Mouse (Mus musculus): ENCODE results near the gene Dgkg. TPM values are rescaled to one million over a fixed set of nuclear protein-coding genes. Genes with fewer than 3 reads are reported as not detected.

The Dgkg gene
- polyA plus RNA-seq, 1 experiment from 2014 or later = 0.12 TPM

DNA sequence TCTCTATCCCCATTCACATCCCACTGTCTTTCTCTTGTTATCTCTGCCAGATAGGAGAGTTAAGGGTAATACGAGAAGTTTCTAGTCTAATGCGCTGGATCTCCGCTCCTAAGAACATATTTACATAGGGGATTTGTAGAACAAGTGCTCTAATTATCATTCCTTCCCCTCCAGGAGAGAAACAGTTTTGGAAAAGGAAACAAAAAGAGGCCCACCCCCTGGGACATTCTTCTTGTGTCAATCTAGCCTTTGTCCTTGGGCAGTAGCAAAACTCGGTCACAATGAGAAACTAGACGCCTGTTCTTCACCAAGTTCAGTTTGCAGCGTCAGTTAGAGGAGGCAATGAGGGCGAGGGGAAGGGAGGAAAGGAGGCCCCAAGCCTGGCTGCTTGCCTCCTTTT, 214.8 kb downstream of the Dgkg start:
- no peak for ATAC-seq (ENCODE audit: low FRiP score)
- no peak overlapping the region for H3K4me2 ChIP-seq (replicated peaks; ENCODE audit: low read depth, low read length)
- DNase-seq (ENCODE audit: low spot score) = no peak
- no peak overlapping the region for H3K27ac ChIP-seq (ENCODE audit: low read depth, low read length)
- peaks cover 23% of the 10 kb centered on the region for H3K27me3 ChIP-seq (ENCODE audit: control insufficient read depth, insufficient read depth, low read length)
- no peaks in the 10 kb centered on the region for H3K36me3 ChIP-seq (ENCODE audit: control insufficient read depth, insufficient read depth, low read length)
- H3K9me3 ChIP-seq (ENCODE audit: control insufficient read depth, low read length) = no peaks in the 10 kb centered on the region
- 22% methylated on average over 7 of the region's 7 CpGs for WGBS
- H3K9ac ChIP-seq (ENCODE audit: low read depth, low read length) = no peak overlapping the region
- H3K4me3 ChIP-seq (ENCODE audit: low read depth, low read length) = no peak overlapping the region
- no peaks in the 10 kb centered on the region for H3K4me1 ChIP-seq (replicated peaks; ENCODE audit: control insufficient read depth, insufficient read depth, low read length)

DNA sequence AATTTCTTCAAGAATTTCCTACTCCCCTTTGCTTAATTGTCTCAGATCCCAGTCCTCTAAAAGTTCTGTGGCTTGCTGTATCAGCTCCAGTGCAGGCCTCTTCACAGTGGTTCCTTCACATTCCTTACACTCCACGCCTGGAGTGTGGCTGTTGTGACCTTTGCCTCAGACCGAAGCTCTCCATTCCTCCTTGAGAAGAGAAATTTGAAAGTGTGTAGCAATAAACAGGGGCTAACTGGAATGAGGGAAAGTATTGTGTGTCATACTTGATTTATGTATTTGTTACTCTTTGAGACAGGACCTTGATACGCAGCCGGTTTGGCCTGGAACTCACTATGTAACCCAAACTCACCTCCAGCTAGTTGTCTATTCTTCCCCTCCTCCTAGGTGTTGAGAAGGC, 215.7 kb downstream of the Dgkg start:
- Histone ChIP-seq H3K27ac (ENCODE audit: low read depth, low read length) (no peak overlapping the region), H3K9me3 (ENCODE audit: control insufficient read depth, low read length) (no peaks in the 10 kb centered on the region), H3K36me3 (ENCODE audit: control insufficient read depth, insufficient read depth, low read length) (no peaks in the 10 kb centered on the region), H3K4me2 (replicated peaks; ENCODE audit: low read depth, low read length) (no peak overlapping the region), H3K4me1 (replicated peaks; ENCODE audit: control insufficient read depth, insufficient read depth, low read length) (no peaks in the 10 kb centered on the region), H3K27me3 (ENCODE audit: control insufficient read depth, insufficient read depth, low read length) (peaks cover 28% of the 10 kb centered on the region), H3K9ac (ENCODE audit: low read depth, low read length) (no peak overlapping the region), H3K4me3 (ENCODE audit: low read depth, low read length) (no peak overlapping the region)
- ATAC-seq (ENCODE audit: low FRiP score) (no peak), DNase-seq (ENCODE audit: low spot score) (no peak)
- 77% methylated on average over 4 of the region's 4 CpGs for WGBS

DNA sequence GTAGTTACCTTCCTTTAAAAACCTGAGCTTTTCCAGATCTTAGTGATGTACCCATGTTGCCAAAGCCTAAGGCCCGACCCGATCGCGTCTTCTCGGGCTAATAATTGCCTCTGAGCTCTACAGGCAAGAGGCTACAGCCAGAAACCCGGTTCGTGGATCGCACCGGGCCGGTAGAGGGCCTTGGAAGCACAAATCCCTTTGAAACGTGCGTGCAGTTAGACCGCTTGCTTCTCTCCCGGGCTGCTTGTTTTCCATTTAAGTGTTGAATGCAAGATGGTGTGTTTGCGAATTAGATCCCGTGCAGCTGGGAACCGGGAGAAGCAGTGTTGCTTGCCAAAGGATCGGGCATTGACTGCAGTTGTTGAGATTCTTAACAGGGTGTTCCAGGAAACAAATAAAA, 216.8 kb downstream of the Dgkg start:
- no peaks in the 10 kb centered on the region for H3K36me3 ChIP-seq (ENCODE audit: control insufficient read depth, insufficient read depth, low read length)
- H3K4me1 ChIP-seq (replicated peaks; ENCODE audit: control insufficient read depth, insufficient read depth, low read length) = no peaks in the 10 kb centered on the region
- ATAC-seq (ENCODE audit: low FRiP score) (no peak), DNase-seq (ENCODE audit: low spot score) (peak; percentile 58)
- WGBS = under 1% methylated on average over 18 of the region's 18 CpGs
- H3K9me3 ChIP-seq (ENCODE audit: control insufficient read depth, low read length) = no peaks in the 10 kb centered on the region
- peak overlapping the region; percentile 17; the same call in 1 of the 2 replicates for H3K9ac ChIP-seq (ENCODE audit: low read depth, low read length)
- peak overlapping the region; percentile 38 for H3K4me3 ChIP-seq (ENCODE audit: low read depth, low read length)
- no peak overlapping the region for H3K27ac ChIP-seq (ENCODE audit: low read depth, low read length)
- peak overlapping the region; percentile 71 for H3K4me2 ChIP-seq (replicated peaks; ENCODE audit: low read depth, low read length)
- H3K27me3 ChIP-seq (ENCODE audit: control insufficient read depth, insufficient read depth, low read length) = peaks cover 35% of the 10 kb centered on the region

DNA sequence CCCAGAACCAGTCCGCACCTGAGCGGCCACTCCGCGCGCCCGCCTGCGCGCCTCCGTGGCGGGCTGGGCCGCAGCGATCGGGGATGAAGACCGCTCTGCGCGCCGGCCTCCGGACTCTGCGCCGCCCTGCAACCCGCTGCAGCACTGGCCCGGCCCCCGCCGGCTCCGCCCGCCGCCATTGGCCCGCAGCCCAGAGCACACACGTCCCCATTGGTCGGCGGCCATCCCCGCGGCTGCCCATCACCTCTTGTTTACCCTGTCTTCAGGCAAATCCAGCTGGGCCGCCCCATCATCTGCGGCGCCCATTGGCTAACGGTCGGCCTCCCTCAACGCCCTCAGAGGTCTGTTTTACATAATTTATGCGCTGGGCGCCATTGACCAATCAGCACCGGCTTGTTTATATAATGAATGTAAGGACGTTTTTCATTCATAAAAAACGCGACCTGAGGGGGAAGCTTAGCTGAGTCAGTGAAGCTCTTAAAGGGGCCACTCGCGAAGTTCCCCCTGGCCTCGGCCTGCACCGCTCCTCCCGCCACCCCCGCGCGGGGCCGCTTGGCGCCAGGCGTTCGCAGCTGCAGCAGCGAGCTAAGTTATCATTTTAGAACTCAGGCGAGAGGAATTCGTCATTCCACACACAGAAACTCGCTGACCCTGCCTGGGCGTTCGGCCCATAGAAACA, 217.4 kb downstream of the Dgkg start, which contains the start of gene Etv5:
Etv5 (minus strand) TSS at position 221 of the 679 bp plus-strand sequence.
- H3K36me3 ChIP-seq (ENCODE audit: control insufficient read depth, insufficient read depth, low read length) = no peaks in the 10 kb centered on the region
- peak within 1 kb of the TSS; percentile 66 for H3K4me3 ChIP-seq (ENCODE audit: low read depth, low read length)
- DNase-seq (ENCODE audit: low spot score) (peak; percentile 96), ATAC-seq (ENCODE audit: low FRiP score) (peak; percentile 99)
- WGBS = under 1% methylated on average over 63 of the region's 63 CpGs
- peak within 1 kb of the TSS; percentile 66 for H3K9ac ChIP-seq (ENCODE audit: low read depth, low read length)
- peaks cover 40% of the 10 kb centered on the region for H3K27me3 ChIP-seq (ENCODE audit: control insufficient read depth, insufficient read depth, low read length)
- H3K4me2 ChIP-seq (replicated peaks; ENCODE audit: low read depth, low read length) = peak within 1 kb of the TSS; percentile 99
- H3K9me3 ChIP-seq (ENCODE audit: control insufficient read depth, low read length) = no peaks in the 10 kb centered on the region
- peak within 1 kb of the TSS; percentile 14; the same call in 1 of the 2 replicates for H3K27ac ChIP-seq (ENCODE audit: low read depth, low read length)
- no peaks in the 10 kb centered on the region for H3K4me1 ChIP-seq (replicated peaks; ENCODE audit: control insufficient read depth, insufficient read depth, low read length)

DNA sequence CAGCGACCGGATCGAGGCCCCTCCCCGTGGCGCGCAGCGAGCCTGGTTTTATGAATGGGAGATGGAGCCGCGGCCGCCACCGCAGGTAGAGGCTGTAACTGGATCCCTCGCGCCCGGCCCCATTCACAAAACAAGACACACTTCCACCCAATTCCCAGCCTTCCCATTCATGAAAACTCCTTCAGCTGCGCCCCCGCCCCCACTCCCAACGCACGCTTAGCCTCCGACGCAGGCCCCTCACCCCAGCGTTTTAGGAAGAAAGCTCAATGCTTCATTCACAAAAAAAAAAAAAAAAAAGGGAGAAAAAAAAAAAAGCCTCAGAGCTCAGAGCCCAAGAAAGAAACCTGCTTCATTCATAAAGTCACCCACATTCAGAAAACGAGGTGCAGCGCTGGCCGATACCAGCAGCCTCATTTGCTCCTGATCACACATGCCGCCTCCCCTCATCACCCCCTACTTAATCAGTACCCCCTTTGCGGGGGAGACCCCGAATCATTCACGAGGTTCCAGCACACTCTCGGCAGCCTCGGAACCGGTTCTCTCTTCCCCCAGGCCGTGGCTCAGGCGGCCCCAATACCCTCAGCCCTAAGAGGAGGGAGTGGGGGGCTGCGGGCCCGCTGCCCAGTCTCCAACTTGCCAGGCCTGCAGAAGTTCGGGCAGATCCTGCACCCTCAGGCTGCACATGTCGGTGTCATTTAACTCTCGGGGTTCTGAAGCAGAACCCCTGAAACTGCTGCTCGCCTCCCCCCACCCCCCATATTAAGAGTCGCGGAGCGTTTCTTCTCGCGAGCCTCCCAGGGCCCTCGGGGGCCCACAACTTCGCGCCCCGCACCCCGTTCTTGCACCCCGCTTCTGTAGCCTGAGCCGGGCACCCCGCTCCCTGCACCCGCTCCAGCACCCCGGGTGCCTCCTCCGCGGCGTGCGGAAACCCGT, 218.3 kb downstream of the Dgkg start:
- peaks cover 40% of the 10 kb centered on the region for H3K27me3 ChIP-seq (ENCODE audit: control insufficient read depth, insufficient read depth, low read length)
- under 1% methylated on average over 54 of the region's 59 CpGs for WGBS

DNA sequence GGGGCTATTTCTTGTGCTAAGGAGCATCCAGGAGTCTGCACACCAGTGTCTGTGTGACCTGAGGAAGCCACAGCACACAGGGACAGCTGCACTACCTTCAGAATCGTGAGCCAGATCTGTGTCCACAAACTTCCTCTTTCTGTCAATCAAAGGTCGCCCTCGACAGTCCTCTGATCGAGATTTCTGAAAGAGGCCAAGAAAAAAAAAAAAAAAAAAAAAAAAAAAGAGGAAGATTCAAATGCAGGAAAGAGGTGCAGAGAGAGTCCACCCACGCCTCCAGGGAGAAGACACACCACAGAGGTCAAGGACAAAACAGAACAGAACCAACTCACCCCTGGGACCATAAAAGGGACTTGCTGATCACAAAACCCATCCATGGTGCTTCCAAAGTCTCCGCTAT, 220.9 kb downstream of the Dgkg start:
- no peak overlapping the region for H3K4me3 ChIP-seq (ENCODE audit: low read depth, low read length)
- H3K36me3 ChIP-seq (ENCODE audit: control insufficient read depth, insufficient read depth, low read length) = no peaks in the 10 kb centered on the region
- H3K9me3 ChIP-seq (ENCODE audit: control insufficient read depth, low read length) = no peaks in the 10 kb centered on the region
- no peak overlapping the region for H3K9ac ChIP-seq (ENCODE audit: low read depth, low read length)
- H3K4me2 ChIP-seq (replicated peaks; ENCODE audit: low read depth, low read length) = no peak overlapping the region
- peaks cover 34% of the 10 kb centered on the region for H3K27me3 ChIP-seq (ENCODE audit: control insufficient read depth, insufficient read depth, low read length)
- no peaks in the 10 kb centered on the region for H3K4me1 ChIP-seq (replicated peaks; ENCODE audit: control insufficient read depth, insufficient read depth, low read length)
- no peak for ATAC-seq (ENCODE audit: low FRiP score)
- H3K27ac ChIP-seq (ENCODE audit: low read depth, low read length) = no peak overlapping the region
- 48% methylated on average over 6 of the region's 6 CpGs for WGBS
- DNase-seq (ENCODE audit: low spot score) = no peak

More for the DNA sequence above, 218.3 kb downstream of the Dgkg start:
- Histone ChIP-seq H3K4me3 (ENCODE audit: low read depth, low read length) (peak overlapping the region; percentile 66), H3K27ac (ENCODE audit: low read depth, low read length) (peak overlapping the region; percentile 14; the same call in 1 of the 2 replicates), H3K9ac (ENCODE audit: low read depth, low read length) (peak overlapping the region; percentile 66), H3K9me3 (ENCODE audit: control insufficient read depth, low read length) (no peaks in the 10 kb centered on the region), H3K36me3 (ENCODE audit: control insufficient read depth, insufficient read depth, low read length) (no peaks in the 10 kb centered on the region), H3K4me2 (replicated peaks; ENCODE audit: low read depth, low read length) (peak overlapping the region; percentile 99), H3K4me1 (replicated peaks; ENCODE audit: control insufficient read depth, insufficient read depth, low read length) (no peaks in the 10 kb centered on the region)
- peak; percentile 92 for DNase-seq (ENCODE audit: low spot score)
- ATAC-seq (ENCODE audit: low FRiP score) = peak; percentile 52

DNA sequence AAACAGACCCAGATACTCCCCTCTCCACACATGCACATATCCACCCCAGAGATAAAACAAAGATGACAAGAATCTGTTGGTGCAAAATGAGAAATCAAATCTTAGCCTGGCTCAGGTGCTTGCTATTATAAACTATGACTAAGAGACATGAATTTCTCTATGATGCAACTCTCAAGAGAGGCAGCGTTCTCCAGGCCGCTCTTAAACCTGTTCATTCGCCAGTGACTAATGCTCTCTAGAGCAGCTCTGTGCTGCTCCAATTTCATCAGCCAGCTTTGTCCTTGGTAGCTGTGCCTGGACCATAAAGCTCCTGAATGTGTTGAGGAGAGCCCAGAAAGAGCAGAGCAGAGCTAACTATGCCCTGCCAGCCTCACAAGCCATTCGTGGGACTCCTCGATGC, 222.5 kb downstream of the Dgkg start:
- H3K27ac ChIP-seq (ENCODE audit: low read depth, low read length) = no peak overlapping the region
- peaks cover 29% of the 10 kb centered on the region for H3K27me3 ChIP-seq (ENCODE audit: control insufficient read depth, insufficient read depth, low read length)
- H3K9ac ChIP-seq (ENCODE audit: low read depth, low read length) = no peak overlapping the region
- no peak overlapping the region for H3K4me3 ChIP-seq (ENCODE audit: low read depth, low read length)
- H3K36me3 ChIP-seq (ENCODE audit: control insufficient read depth, insufficient read depth, low read length) = no peaks in the 10 kb centered on the region
- no peak for ATAC-seq (ENCODE audit: low FRiP score)
- no peaks in the 10 kb centered on the region; the same call in 1 of the 2 replicates for H3K4me1 ChIP-seq (replicated peaks; ENCODE audit: control insufficient read depth, insufficient read depth, low read length)
- WGBS = 48% methylated on average over 5 of the region's 5 CpGs
- H3K9me3 ChIP-seq (ENCODE audit: control insufficient read depth, low read length) = no peaks in the 10 kb centered on the region
- DNase-seq (ENCODE audit: low spot score) = no peak
- H3K4me2 ChIP-seq (replicated peaks; ENCODE audit: low read depth, low read length) = no peak overlapping the region

DNA sequence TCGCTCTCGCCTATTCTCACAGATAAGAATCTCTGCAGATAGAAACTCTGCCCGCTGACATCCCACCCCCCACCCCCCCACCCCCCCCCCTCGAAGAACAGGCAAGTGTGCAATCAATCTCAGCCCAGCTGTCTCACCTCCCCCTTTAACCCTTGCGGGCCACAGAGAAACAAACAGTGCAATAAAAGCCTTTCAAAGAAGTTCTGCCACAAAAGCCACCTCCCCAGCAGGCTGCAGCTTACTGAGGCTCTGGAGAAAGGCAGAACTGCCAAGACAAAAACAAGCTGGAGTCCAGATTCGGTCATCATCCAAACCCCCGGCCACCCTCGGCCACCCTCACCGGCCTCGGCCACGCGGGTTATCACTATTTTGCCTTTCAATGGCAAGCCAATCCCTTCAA, 223.1 kb downstream of the Dgkg start:
- Histone ChIP-seq H3K27ac (ENCODE audit: low read depth, low read length) (peak overlapping the region; percentile 37; the same call in 1 of the 2 replicates), H3K9me3 (ENCODE audit: control insufficient read depth, low read length) (no peaks in the 10 kb centered on the region), H3K36me3 (ENCODE audit: control insufficient read depth, insufficient read depth, low read length) (no peaks in the 10 kb centered on the region), H3K9ac (ENCODE audit: low read depth, low read length) (no peak overlapping the region), H3K4me2 (replicated peaks; ENCODE audit: low read depth, low read length) (peak overlapping the region; percentile 9; the same call in 1 of the 2 replicates), H3K4me3 (ENCODE audit: low read depth, low read length) (no peak overlapping the region), H3K27me3 (ENCODE audit: control insufficient read depth, insufficient read depth, low read length) (peaks cover 29% of the 10 kb centered on the region), H3K4me1 (replicated peaks; ENCODE audit: control insufficient read depth, insufficient read depth, low read length) (no peaks in the 10 kb centered on the region; the same call in 1 of the 2 replicates)
- no peak for ATAC-seq (ENCODE audit: low FRiP score)
- DNase-seq (ENCODE audit: low spot score) = no peak
- WGBS = 15% methylated on average over 12 of the region's 12 CpGs
